Mouse (Mus musculus): ENCODE results near the gene Tex35. TPM values are rescaled to one million over a fixed set of nuclear protein-coding genes. Genes with fewer than 3 reads are reported as not detected.
A peak's percentile ranks its signal among the peaks of the same experiment; 100 is the strongest.

Gene Tex35
- polyA plus RNA-seq, 1 experiment: 0.13 TPM

DNA sequence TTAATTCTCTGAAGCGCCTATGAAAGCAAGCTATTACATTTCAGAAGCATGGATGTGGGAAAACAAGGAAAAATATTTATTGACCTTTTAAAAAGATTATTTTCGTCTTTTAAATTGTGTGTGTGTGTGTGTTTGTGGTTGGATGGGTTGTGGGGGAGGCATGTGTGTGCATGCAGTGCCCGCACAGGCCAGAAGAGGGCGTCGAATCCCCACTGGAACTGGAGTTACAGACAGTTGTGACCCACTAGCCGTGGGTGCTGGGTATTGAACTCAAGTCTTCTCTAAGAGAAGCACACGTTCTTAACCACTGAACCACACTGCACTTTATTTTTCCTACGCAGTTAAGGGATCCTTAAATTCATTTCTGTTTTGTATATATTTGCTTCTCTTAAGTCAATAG is 26.5 kb downstream of the Tex35 start:
- H3K4me1 ChIP-seq (ENCODE audit: control insufficient read depth, insufficient read depth, low read length): peaks cover 9% of the 10 kb centered on the region
- no peaks in the 10 kb centered on the region for H3K36me3 ChIP-seq (ENCODE audit: control insufficient read depth, insufficient read depth, low read length)
- H3K27ac ChIP-seq (ENCODE audit: insufficient read depth, low read depth, low read length): no peak overlapping the region
- no peak for TF ChIP-seq POLR2A (IDR thresholded peaks at IDR 0.05; ENCODE audit: low read depth, low read length)
- peak; percentile 54 for TF ChIP-seq CTCF (conservative IDR thresholded peaks at IDR 0.05; ENCODE audit: insufficient read depth, insufficient read length, low read depth, low read length)
- H3K4me3 ChIP-seq (ENCODE audit: insufficient read depth, low read depth, low read length): no peak overlapping the region
- 72% methylated on average over 8 of the region's 8 CpGs for WGBS
- no peak for DNase-seq
- no peaks in the 10 kb centered on the region for H3K27me3 ChIP-seq (replicated peaks; ENCODE audit: control insufficient read depth, insufficient read depth, low read length)

- peak; percentile 70 for DNase-seq
- no peaks in the 10 kb centered on the region for H3K36me3 ChIP-seq (ENCODE audit: control insufficient read depth, insufficient read depth, low read length)
- peak overlapping the region; percentile 13 for H3K27ac ChIP-seq (ENCODE audit: insufficient read depth, low read depth, low read length)
- no peak overlapping the region for H3K4me3 ChIP-seq (ENCODE audit: insufficient read depth, low read depth, low read length)
- peaks cover 9% of the 10 kb centered on the region for H3K4me1 ChIP-seq (ENCODE audit: control insufficient read depth, insufficient read depth, low read length)
- 27% methylated on average over 15 of the region's 15 CpGs for WGBS
- TF ChIP-seq POLR2A (IDR thresholded peaks at IDR 0.05; ENCODE audit: low read depth, low read length) (no peak), CTCF (conservative IDR thresholded peaks at IDR 0.05; ENCODE audit: insufficient read depth, insufficient read length, low read depth, low read length) (peak; percentile 39)
- no peaks in the 10 kb centered on the region for H3K27me3 ChIP-seq (replicated peaks; ENCODE audit: control insufficient read depth, insufficient read depth, low read length)
Observed at GRCm38 (mm10) chr1:157081076-157081804, 27.2 kb downstream of the Tex35 start.

- TF ChIP-seq CTCF (conservative IDR thresholded peaks at IDR 0.05; ENCODE audit: insufficient read depth, insufficient read length, low read depth, low read length) (no peak), POLR2A (IDR thresholded peaks at IDR 0.05; ENCODE audit: low read depth, low read length) (no peak)
Observed at GRCm38 (mm10) chr1:157080071-157080470, 28.4 kb downstream of the Tex35 start.

DNA sequence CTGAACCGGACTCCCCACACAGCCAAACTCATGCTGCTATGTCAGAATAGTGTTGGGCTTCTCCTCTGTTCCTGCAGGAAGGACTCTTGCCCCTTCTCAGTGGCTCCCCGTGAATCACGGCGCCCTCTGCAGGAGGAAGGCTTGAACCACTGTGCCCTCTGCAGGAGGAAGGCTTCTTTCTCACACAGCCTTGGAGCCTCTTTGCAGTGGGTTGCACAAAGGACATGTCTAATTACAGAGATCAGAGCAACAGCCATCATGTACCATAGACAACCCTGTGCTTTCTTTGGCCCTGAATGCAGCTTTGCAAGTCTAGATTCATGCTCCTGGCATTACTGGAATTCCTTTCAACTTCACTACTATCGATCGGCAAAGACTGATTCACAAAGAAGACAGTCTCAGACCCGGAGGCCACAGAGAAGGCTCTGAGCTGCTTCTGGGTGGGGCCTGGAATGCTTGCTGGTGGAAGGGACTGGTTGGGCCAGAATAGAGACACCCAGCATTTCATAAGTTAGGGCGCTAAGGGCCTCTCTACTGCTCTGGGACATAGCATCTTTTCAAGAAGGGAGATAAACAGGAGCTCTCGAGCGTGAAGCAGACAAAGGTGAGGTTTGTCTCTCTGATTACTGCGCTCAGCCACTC is 29.0 kb downstream of the Tex35 start:
- Histone ChIP-seq H3K4me3 (ENCODE audit: insufficient read depth, low read depth, low read length) (no peak overlapping the region), H3K4me1 (ENCODE audit: control insufficient read depth, insufficient read depth, low read length) (peaks cover 9% of the 10 kb centered on the region), H3K27me3 (replicated peaks; ENCODE audit: control insufficient read depth, insufficient read depth, low read length) (no peaks in the 10 kb centered on the region), H3K36me3 (ENCODE audit: control insufficient read depth, insufficient read depth, low read length) (no peaks in the 10 kb centered on the region), H3K27ac (ENCODE audit: insufficient read depth, low read depth, low read length) (peak overlapping the region; percentile 26; the same call in 1 of the 2 replicates)
- DNase-seq: peak; percentile 48
- 51% methylated on average over 11 of the region's 11 CpGs for WGBS
- TF ChIP-seq POLR2A (IDR thresholded peaks at IDR 0.05; ENCODE audit: low read depth, low read length): no peak
- TF ChIP-seq CTCF (conservative IDR thresholded peaks at IDR 0.05; ENCODE audit: insufficient read depth, insufficient read length, low read depth, low read length): peak; percentile 70

More at GRCm38 (mm10) chr1:157080071-157080470, 28.4 kb downstream of the Tex35 start:
- WGBS: 66% methylated on average over 7 of the region's 7 CpGs
- peak; percentile 52 for DNase-seq
- Histone ChIP-seq H3K27ac (ENCODE audit: insufficient read depth, low read depth, low read length) (peak overlapping the region; percentile 26; the same call in 1 of the 2 replicates), H3K27me3 (replicated peaks; ENCODE audit: control insufficient read depth, insufficient read depth, low read length) (no peaks in the 10 kb centered on the region), H3K4me1 (ENCODE audit: control insufficient read depth, insufficient read depth, low read length) (peaks cover 9% of the 10 kb centered on the region), H3K4me3 (ENCODE audit: insufficient read depth, low read depth, low read length) (no peak overlapping the region), H3K36me3 (ENCODE audit: control insufficient read depth, insufficient read depth, low read length) (no peaks in the 10 kb centered on the region)

DNA sequence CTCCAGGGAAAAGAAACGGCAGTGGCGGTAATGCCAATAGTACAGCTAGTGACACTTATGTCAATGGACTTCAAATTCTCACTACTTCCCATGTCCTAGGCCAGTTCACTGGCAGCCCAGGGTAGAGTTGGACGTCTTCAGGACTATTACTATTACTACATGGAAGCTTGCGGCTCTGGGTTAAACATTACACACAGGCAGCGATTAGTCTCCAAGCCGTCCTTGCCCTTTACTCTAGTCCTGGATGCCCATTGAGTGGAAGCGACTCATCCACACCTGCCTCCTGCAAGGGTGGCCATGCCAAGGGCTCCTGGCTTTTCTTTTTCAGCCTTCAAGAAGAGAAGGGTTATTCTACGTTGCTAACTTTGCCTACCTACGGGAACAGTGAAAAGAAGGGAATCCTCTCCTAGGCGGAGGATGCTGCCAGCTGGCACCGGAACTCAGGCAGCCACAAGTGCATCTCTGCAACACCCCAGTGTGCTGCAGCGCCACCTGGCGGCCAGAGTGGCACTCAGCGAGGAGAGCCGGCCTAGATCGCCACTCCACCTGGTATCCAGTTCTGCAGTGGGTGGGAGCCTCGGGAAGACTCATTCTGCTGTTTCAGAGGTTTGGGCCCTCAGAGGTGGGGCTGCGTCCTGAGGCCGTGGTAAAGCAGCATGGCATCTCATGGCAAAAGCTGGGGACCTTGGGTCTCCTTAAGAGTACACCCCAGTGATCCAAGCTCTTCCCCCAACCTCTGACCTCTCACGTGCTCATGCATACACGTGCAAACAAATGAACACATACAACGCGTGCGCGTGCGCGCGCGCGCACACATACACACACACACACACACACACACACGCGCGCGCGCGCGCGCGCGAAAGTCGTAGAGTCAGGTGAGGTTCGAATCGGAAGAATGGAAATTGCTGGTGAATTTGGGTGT is 31.4 kb downstream of the Tex35 start:
- Histone ChIP-seq H3K36me3 (ENCODE audit: control insufficient read depth, insufficient read depth, low read length) (no peaks in the 10 kb centered on the region), H3K4me3 (ENCODE audit: insufficient read depth, low read depth, low read length) (no peak overlapping the region), H3K27ac (ENCODE audit: insufficient read depth, low read depth, low read length) (peak overlapping the region; percentile 4; the same call in 1 of the 2 replicates), H3K27me3 (replicated peaks; ENCODE audit: control insufficient read depth, insufficient read depth, low read length) (no peaks in the 10 kb centered on the region), H3K4me1 (ENCODE audit: control insufficient read depth, insufficient read depth, low read length) (peaks cover 9% of the 10 kb centered on the region)
- peak; percentile 92 for DNase-seq
- 56% methylated on average over 43 of the region's 43 CpGs for WGBS
- peak; percentile 91 for TF ChIP-seq CTCF (conservative IDR thresholded peaks at IDR 0.05; ENCODE audit: insufficient read depth, insufficient read length, low read depth, low read length)
- no peak for TF ChIP-seq POLR2A (IDR thresholded peaks at IDR 0.05; ENCODE audit: low read depth, low read length)

DNA sequence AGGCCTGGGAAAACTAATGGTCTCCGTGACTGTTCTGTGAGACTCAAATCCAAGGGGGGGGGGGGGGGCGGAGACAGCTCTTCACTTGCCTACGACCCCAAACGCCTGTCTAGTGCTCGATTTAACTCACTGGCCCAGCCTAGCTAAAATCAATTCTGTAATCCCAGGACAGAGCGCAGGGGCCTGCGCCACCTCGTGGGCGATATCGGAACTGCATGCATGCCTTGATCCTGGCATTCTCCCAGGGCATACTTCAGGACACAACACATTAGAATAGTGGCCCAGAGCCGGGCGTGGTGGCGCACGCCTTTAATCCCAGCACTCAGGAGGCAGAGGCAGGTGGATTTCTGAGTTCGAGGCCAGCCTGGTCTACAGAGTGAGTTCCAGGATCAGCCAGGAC is 32.2 kb downstream of the Tex35 start:
- peak; percentile 88 for DNase-seq
- TF ChIP-seq CTCF (conservative IDR thresholded peaks at IDR 0.05; ENCODE audit: insufficient read depth, insufficient read length, low read depth, low read length) (peak; percentile 96), POLR2A (IDR thresholded peaks at IDR 0.05; ENCODE audit: low read depth, low read length) (no peak)
- no peaks in the 10 kb centered on the region for H3K27me3 ChIP-seq (replicated peaks; ENCODE audit: control insufficient read depth, insufficient read depth, low read length)
- WGBS: 4% methylated on average over 15 of the region's 15 CpGs
- peaks cover 9% of the 10 kb centered on the region for H3K4me1 ChIP-seq (ENCODE audit: control insufficient read depth, insufficient read depth, low read length)
- H3K27ac ChIP-seq (ENCODE audit: insufficient read depth, low read depth, low read length): no peak overlapping the region
- H3K4me3 ChIP-seq (ENCODE audit: insufficient read depth, low read depth, low read length): no peak overlapping the region
- no peaks in the 10 kb centered on the region for H3K36me3 ChIP-seq (ENCODE audit: control insufficient read depth, insufficient read depth, low read length)
